9 mouse cellular contexts compared by ENCODE assay signal in the genomic region with DNA sequence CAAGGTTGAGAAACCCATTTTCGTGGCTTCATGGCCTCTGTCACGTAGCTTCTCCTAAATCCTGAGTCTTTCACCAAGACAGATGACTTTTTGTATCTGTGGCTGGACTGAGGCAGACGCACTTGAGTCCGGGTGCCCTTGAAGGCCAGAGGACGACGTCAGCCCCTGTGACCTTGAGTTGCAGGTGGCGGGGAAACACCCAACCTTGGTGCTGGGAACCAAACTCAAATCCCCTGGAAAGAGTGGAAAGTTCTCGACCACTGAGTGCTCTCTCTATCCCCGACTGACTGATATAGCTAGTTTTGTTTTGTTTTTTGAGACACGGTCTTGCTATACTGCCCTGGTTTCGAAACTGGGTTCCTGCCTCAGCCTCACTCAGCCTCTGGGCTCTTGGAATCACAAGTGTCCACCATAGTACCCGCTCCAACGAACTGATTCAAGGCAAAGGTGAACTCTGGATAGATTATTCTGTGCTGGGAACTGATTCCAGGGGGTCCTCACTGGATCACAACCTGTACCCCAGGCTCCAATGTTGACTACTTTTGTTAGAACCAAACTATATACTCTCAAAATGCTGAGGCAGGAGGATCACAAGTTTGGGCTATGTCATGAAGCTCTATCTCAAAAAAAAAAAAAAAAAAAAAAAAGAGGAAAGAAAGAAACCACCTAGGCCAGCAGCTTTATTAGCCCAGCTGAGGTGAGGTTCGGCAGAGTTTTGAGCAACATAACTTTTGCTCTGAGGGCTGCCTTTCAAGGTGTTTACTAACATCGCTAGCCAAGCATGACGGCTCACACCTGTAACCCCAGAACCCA. TPM values are rescaled to one million over a fixed set of nuclear protein-coding genes. Genes with fewer than 3 reads are reported as not detected.
DNase-seq lines count a peak whose midpoint lies in the region; ATAC-seq and TF ChIP-seq lines count a peak whose summit lies in the region.
"Had no signal": no experiment of that assay in that cellular context is flagged by ENCODE, and none has a peak within 500 bp of the region (broad histone marks: within the 10 kb centered on the region; RNA-seq: fewer than 3 reads in every experiment).

No protein-coding gene starts in this region.

- H3K4me2 ChIP-seq in forebrain, embryonic 15.5 days (replicated peaks): no peak overlapping the region
- no peak overlapping the region for H3K4me2 ChIP-seq in lung, embryonic 15.5 days
- no peak overlapping the region for H3K4me2 ChIP-seq in heart, embryonic 15.5 days
- H3K4me2 ChIP-seq in myocyte (ENCODE audit: low read depth): peak overlapping the region; percentile 53

- WGBS in forebrain, embryonic 10.5 days: 91% methylated on average over 16 of the region's 16 CpGs
- WGBS in forebrain, embryonic 15.5 days: 92% methylated on average over 16 of the region's 16 CpGs
- 80% methylated on average over 16 of the region's 16 CpGs for WGBS in lung, embryonic 15.5 days
- WGBS in heart, embryonic 15.5 days: 88% methylated on average over 16 of the region's 16 CpGs

- H3K27ac ChIP-seq in forebrain, embryonic 10.5 days: 0 out of 2 replicates have a peak overlapping the region, but pooled peaks have one; percentile 26
- H3K27ac ChIP-seq in forebrain, embryonic 15.5 days (replicated peaks): no peak overlapping the region
- 0 out of 2 replicates have a peak overlapping the region, but pooled peaks have one; percentile 82 for H3K27ac ChIP-seq in lung, embryonic 15.5 days
- peak overlapping the region; percentile 82 for H3K27ac ChIP-seq in heart, embryonic 15.5 days

- no peak for ATAC-seq in forebrain, embryonic 15.5 days (replicated peaks)
- no peak for ATAC-seq in lung, embryonic 15.5 days (ENCODE audit: borderline replicate concordance, extremely low read depth, low FRiP score, low TSS enrichment)
- ATAC-seq in heart, embryonic 15.5 days (replicated peaks; ENCODE audit: insufficient number of reproducible peaks, insufficient read depth, low FRiP score, low read depth): no peak

- intact Hi-C loops in left cerebral cortex, postnatal 36 days (cut with DNase I): no loop called here

- H3K79me2 ChIP-seq in myocyte (ENCODE audit: control insufficient read depth, insufficient read depth): no peaks in the 10 kb centered on the region

- H3K9ac ChIP-seq in forebrain, embryonic 15.5 days (replicated peaks): no peak overlapping the region
- H3K9ac ChIP-seq in lung, embryonic 15.5 days: no peak overlapping the region
- no peak overlapping the region for H3K9ac ChIP-seq in heart, embryonic 15.5 days

- no peak overlapping the region for H3K4me3 ChIP-seq in forebrain, embryonic 10.5 days
- H3K4me3 ChIP-seq in forebrain, embryonic 15.5 days: no peak overlapping the region
- H3K4me3 ChIP-seq in lung, embryonic 15.5 days: no peak overlapping the region
- H3K4me3 ChIP-seq in heart, embryonic 15.5 days: no peak overlapping the region
- H3K4me3 ChIP-seq in myocyte: no peak overlapping the region

- no peak for TF ChIP-seq POLR2A in myocyte (IDR thresholded peaks at IDR 0.05; ENCODE audit: insufficient read length, low read depth)

- no peak overlapping the region for H3ac ChIP-seq in myocyte (ENCODE audit: control insufficient read depth, insufficient read length)

- no peaks in the 10 kb centered on the region for H3K27me3 ChIP-seq in forebrain, embryonic 10.5 days (ENCODE audit: poor library complexity, severe bottlenecking)
- no peaks in the 10 kb centered on the region for H3K27me3 ChIP-seq in forebrain, embryonic 15.5 days
- H3K27me3 ChIP-seq in lung, embryonic 15.5 days: no peaks in the 10 kb centered on the region
- no peaks in the 10 kb centered on the region for H3K27me3 ChIP-seq in heart, embryonic 15.5 days
- no peaks in the 10 kb centered on the region for H3K27me3 ChIP-seq in myocyte (ENCODE audit: control insufficient read depth, insufficient read depth, insufficient read length)
- H3K27me3 ChIP-seq: megakaryocyte, embryonic 14.5 days had no signal

- H3K9me3 ChIP-seq in forebrain, embryonic 10.5 days: no peaks in the 10 kb centered on the region
- no peaks in the 10 kb centered on the region for H3K9me3 ChIP-seq in forebrain, embryonic 15.5 days
- no peaks in the 10 kb centered on the region for H3K9me3 ChIP-seq in lung, embryonic 15.5 days
- H3K9me3 ChIP-seq in heart, embryonic 15.5 days (replicated peaks): no peaks in the 10 kb centered on the region
- H3K9me3 ChIP-seq: megakaryocyte, embryonic 14.5 days had no signal

- no peak for DNase-seq in forebrain, embryonic 10.5 days (ENCODE audit: extremely low spot score, low spot score)
- DNase-seq in lung, postnatal 10 days: no peak
- DNase-seq in left cerebral cortex, postnatal 36 days (ENCODE audit: low spot score in 2 of 2): no peak
- no peak for DNase-seq in layer of hippocampus, postnatal 36 days

- no peaks in the 10 kb centered on the region for H3K36me3 ChIP-seq in forebrain, embryonic 10.5 days (replicated peaks)
- H3K36me3 ChIP-seq in forebrain, embryonic 15.5 days: no peaks in the 10 kb centered on the region
- no peaks in the 10 kb centered on the region for H3K36me3 ChIP-seq in lung, embryonic 15.5 days
- no peaks in the 10 kb centered on the region for H3K36me3 ChIP-seq in heart, embryonic 15.5 days
- H3K36me3 ChIP-seq in myocyte (ENCODE audit: control insufficient read depth, insufficient read depth): no peaks in the 10 kb centered on the region

- peaks cover 20% of the 10 kb centered on the region for H3K4me1 ChIP-seq in forebrain, embryonic 10.5 days
- no peaks in the 10 kb centered on the region for H3K4me1 ChIP-seq in forebrain, embryonic 15.5 days
- peaks cover 33% of the 10 kb centered on the region for H3K4me1 ChIP-seq in lung, embryonic 15.5 days
- H3K4me1 ChIP-seq in heart, embryonic 15.5 days (replicated peaks): peaks cover 33% of the 10 kb centered on the region

TF ChIP-seq in myocyte, 11 proteins besides CTCF, POLR2A, EP300 and RAD21:
- no peak for TF ChIP-seq MYOG (IDR thresholded peaks at IDR 0.05; ENCODE audit: control insufficient read depth in 1 of 3, insufficient read depth in 1 of 3, insufficient read length in 2 of 3, low read depth in 2 of 3)
- TF ChIP-seq SRF (IDR thresholded peaks at IDR 0.05; ENCODE audit: control insufficient read depth, insufficient read length, low read depth): no peak
- TF ChIP-seq TCF3 (IDR thresholded peaks at IDR 0.05; ENCODE audit: insufficient read length, low read depth): no peak
- no peak for TF ChIP-seq CEBPB (IDR thresholded peaks at IDR 0.05; ENCODE audit: insufficient read depth, poor library complexity, severe bottlenecking)
- no peak for TF ChIP-seq MAX (IDR thresholded peaks at IDR 0.05; ENCODE audit: low read depth)
- TF ChIP-seq E2F4 (IDR thresholded peaks at IDR 0.05; ENCODE audit: insufficient read depth): no peak
- TF ChIP-seq MYOD1 (IDR thresholded peaks at IDR 0.05; ENCODE audit: control insufficient read depth in 1 of 3, insufficient read length in 2 of 3, low read depth in 2 of 3): no peak
- no peak for TF ChIP-seq REST (IDR thresholded peaks at IDR 0.05; ENCODE audit: insufficient read depth, insufficient read length)
- no peak for TF ChIP-seq TCF12 (IDR thresholded peaks at IDR 0.05; ENCODE audit: insufficient read depth, poor library complexity, severe bottlenecking)

RNA-seq across cellular contexts. Expression of a gene that starts 7.0 kb away (rescaled TPM):
- 42.1 and 42.9 TPM in 2 replicates for polyA plus RNA-seq in forebrain, embryonic 10.5 days (2016; fragmentation: Nextera tagmentation; extraction: Ambion mirVana)
- polyA plus RNA-seq in forebrain, embryonic 15.5 days (2015; fragmentation: Nextera tagmentation; extraction: Ambion mirVana): 48.1 and 52.4 TPM in 2 replicates
- 64.5 and 65.2 TPM in 2 replicates for polyA plus RNA-seq in lung, embryonic 15.5 days (2015; fragmentation: Nextera tagmentation; extraction: Ambion mirVana)
- polyA plus RNA-seq in heart, embryonic 15.5 days (2015; fragmentation: Nextera tagmentation; extraction: Ambion mirVana): 38.4 and 45.4 TPM in 2 replicates
- 51.6 TPM for polyA plus RNA-seq in myocyte (2012; fragmentation: generic; extraction: Trizol)
- 10 to 100 TPM; 49.9 to 56.5 TPM for total RNA-seq in left cerebral cortex, postnatal 36 days (2021)
- total RNA-seq in layer of hippocampus, postnatal 36 days (2021): 10 to 100 TPM; 60.8 to 61.3 TPM

RNA-seq across cellular contexts. Expression of a gene that starts 26.8 kb away (rescaled TPM):
- 85.8 and 86.5 TPM in 2 replicates for polyA plus RNA-seq in forebrain, embryonic 10.5 days (2016; fragmentation: Nextera tagmentation; extraction: Ambion mirVana)
- polyA plus RNA-seq in forebrain, embryonic 15.5 days (2015; fragmentation: Nextera tagmentation; extraction: Ambion mirVana): 112 and 121 TPM in 2 replicates
- polyA plus RNA-seq in lung, embryonic 15.5 days (2015; fragmentation: Nextera tagmentation; extraction: Ambion mirVana): 65.3 and 69.2 TPM in 2 replicates
- 45.8 and 53.7 TPM in 2 replicates for polyA plus RNA-seq in heart, embryonic 15.5 days (2015; fragmentation: Nextera tagmentation; extraction: Ambion mirVana)
- polyA plus RNA-seq in myocyte (2012; fragmentation: generic; extraction: Trizol): 65.3 TPM
- 100 to 1,000 TPM; 361 to 394 TPM for total RNA-seq in left cerebral cortex, postnatal 36 days (2021)
- total RNA-seq in layer of hippocampus, postnatal 36 days (2021): 100 to 1,000 TPM; 310 TPM

RNA-seq across cellular contexts. Expression of a gene that starts 36.1 kb away (rescaled TPM):
- polyA plus RNA-seq in forebrain, embryonic 10.5 days (2016; fragmentation: Nextera tagmentation; extraction: Ambion mirVana): 0.84 and 1.6 TPM in 2 replicates
- polyA plus RNA-seq in forebrain, embryonic 15.5 days (2015; fragmentation: Nextera tagmentation; extraction: Ambion mirVana): 0.45 and 0.56 TPM in 2 replicates
- 3.1 and 5.7 TPM in 2 replicates for polyA plus RNA-seq in lung, embryonic 15.5 days (2015; fragmentation: Nextera tagmentation; extraction: Ambion mirVana)
- 6.9 and 10.6 TPM in 2 replicates for polyA plus RNA-seq in heart, embryonic 15.5 days (2015; fragmentation: Nextera tagmentation; extraction: Ambion mirVana)
- 4.6 TPM for polyA plus RNA-seq in myocyte (2012; fragmentation: generic; extraction: Trizol)
- 1 to 10 TPM; 4.2 to 4.9 TPM for total RNA-seq in left cerebral cortex, postnatal 36 days (2021)
- total RNA-seq in layer of hippocampus, postnatal 36 days (2021): 1 to 10 TPM; 5.0 to 5.1 TPM
